Mouse (Mus musculus) frontal cortex, postnatal 36 days (tissue): Measurements from ENCODE around the gene Dll4.

Experiments used
- DNase-seq, 2 experiments: peaks; one replicate each; pipeline ENCODE4 v3.0.0; 2022; ENCODE audit warnings: low spot score in 2 of 2

Gene Dll4

DNA sequence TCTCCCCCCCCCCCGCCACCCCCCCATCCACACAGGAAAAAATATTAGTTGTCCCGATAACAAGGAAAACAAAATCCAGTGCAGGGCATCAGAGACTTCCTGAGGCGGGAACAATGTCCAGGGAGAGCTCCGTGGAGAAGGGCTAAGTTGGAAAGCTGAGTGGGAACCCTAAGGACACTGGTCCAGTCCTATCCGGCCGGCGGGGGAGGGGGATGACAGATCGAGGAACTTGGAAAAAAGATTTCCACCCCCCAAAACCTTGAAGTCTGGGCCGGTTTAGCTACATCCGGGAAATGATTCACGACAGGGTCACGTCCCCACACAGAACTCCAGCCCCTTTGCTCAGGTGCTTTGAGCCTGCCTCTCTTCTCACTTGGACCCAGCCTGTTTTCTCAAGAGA lies 14.0 kb upstream of the Dll4 start:
- no peak for DNase-seq

DNA sequence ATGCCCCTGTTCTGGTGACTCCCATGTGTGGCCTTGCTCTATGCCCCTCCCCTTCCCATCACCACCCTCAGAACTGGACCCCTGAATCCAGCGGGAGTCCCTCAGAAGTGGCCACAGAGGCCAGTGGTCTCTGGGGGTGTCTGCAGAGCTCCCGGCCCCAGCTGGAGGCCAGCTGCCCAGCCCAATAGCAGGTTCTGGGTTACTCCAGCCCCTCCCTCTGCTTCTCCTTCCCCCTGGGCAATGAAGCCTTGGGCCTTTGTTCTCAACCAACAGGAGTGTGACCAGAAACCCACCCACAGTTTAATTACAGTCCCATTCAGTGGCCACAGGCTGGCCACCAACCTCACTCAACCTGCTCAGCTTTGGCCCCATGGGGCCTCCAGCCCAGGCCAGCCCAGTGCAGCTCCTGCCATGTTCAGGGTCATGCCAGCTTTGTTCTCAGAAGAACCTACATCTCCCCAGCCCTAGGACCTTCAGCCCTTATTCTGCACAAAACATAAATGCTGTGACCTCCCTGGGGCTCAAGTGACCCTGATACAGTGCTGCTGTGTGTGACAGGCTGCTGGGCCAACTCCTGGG lies 13.1 kb upstream of the Dll4 start:
- DNase-seq = no peak

GRCm38 (mm10) chr2:119313780-119314479 lies 11.7 kb upstream of the Dll4 start:
- no peak for DNase-seq

GRCm38 (mm10) chr2:119314742-119315310 lies 10.8 kb upstream of the Dll4 start:
- no peak for DNase-seq

GRCm38 (mm10) chr2:119318043-119318710 lies 7.4 kb upstream of the Dll4 start:
- no peak for DNase-seq

DNA sequence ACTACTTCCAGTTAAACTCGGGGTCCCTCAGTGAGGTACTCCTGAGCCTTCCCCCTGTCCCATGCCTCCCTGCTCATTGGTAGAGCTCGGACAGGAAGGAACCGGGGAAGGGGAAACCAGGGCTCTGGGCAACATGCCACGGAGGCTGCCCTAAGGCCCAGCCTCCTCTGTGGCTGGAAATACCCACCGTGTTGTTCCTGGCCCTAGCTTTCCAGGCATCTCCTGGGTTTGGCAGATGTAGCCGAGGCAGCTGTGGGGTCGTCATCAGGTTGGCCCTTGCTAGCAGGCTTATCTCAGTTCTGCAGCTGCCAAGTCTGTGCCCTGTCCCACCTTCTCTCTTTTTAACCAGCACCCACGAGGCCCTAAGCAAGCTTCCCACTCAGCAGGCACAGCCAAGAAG lies 5.0 kb upstream of the Dll4 start:
- no peak for DNase-seq

DNA sequence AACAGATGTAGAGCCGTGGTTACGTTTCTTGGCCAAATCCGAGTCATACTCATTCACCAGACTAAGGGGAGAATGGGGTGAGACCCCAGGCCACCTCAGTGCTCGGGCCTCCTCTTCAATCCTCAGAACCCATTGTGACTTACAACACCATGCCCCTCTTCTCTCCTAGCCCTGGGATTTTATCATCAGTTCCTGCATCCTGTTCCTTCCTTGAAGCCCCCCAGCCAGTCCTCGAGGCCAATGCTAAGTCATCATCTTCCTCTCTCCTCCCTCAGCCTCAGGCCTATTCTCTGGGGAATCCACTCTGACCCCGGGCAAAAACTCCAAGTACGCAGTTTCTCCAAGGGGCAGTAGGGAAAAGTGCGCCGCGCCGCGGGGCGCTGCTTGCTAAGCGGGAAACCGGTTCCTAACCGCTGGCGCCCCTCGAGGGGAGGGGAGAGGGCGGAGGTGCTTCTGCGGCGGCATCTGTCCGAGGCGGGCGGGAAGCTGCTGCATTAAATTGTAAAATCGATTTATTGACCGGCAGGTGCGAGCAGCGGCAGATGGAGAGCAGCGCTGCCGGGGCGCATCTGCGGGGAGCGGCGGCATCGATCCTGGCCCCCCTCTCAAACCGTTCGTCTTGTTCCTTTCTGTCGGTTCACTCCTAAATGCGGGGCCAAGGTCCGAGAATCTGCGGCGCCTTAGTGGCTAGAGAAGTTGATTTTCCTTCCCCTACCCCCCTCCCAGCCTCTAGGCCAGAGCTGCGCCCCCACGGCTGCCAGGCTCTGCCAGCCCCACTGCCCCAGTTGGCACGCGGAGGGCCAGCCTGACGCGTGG lies 3.6 kb upstream of the Dll4 start:
- no peak for DNase-seq

GRCm38 (mm10) chr2:119322587-119323300 lies 2.8 kb upstream of the Dll4 start:
- peak in 1 of 2 experiments; percentile 74 for DNase-seq

DNA sequence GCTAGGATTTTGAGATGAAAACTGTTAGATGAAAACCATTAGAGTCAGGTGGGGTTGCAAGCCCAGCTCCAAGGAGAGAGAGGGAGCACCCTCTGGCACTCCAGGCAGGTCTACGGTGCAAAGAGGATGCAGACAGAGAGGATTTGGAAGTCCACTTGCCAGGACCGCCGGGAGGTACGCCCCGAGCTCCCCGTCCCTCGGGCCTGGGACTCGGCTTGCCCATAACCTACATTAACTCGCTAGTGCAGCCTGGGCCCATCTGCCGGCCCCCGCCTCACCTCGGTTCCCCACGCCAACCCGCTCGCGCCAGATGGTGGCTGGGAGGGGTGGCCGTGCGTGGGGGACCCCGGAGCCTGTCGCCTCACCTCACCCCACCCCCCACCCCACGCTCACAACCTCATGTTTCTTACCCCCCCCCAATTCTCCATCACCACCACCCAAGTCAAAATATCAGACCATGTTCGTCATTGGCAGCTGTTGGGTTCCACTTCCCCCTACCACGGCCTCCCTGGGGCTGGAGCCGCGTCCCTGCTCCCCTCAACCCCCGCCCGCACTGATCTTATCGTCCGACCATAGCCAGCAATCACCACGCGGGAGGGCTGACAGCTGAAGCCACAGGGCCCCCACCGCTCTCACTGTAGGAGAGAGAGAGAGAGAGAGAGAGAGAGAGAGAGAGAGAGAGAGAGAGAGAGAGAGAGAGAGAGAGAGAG lies 1.6 kb upstream of the Dll4 start:
- DNase-seq = no peak

- DNase-seq = no peak
Observed at GRCm38 (mm10) chr2:119324576-119325318, 837 bp upstream of the Dll4 start.

DNA sequence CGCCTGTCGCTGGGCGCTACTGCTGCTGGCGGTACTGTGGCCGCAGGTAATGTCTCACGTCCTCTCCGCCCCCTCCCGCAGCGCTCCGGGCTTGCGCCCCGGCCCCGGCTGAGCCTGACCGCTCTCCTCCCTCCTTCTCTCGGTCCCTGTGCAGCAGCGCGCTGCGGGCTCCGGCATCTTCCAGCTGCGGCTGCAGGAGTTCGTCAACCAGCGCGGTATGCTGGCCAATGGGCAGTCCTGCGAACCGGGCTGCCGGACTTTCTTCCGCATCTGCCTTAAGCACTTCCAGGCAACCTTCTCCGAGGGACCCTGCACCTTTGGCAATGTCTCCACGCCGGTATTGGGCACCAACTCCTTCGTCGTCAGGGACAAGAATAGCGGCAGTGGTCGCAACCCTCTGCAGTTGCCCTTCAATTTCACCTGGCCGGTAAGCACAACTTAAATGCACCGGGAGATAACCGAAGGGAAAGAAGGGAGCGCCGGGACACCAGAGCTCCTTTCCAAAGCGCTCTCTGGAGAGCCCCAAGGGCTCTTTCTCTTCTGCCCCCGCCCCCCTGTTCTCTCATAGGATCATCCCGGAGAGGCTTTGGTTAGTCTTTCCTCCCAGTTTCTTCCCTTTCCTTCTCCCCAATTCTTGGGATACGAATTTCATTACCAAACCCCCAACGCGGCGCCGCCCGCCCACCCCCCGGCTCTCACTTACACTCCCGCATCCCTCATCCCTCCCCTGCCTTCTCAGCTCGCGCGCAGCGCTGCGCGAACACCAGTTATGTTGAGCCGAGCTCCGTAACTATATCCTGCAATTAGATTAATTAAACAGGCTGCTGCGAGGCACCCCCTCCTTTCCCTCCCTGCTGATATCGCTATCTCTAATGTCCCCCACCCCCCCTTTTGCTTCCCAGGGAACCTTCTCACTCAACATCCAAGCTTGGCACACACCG lies 847 bp downstream of the Dll4 start:
- DNase-seq = no peak

- peak in 1 of 2 experiments; percentile 14 for DNase-seq
Observed at GRCm38 (mm10) chr2:119327102-119327480, 1.5 kb downstream of the Dll4 start.

GRCm38 (mm10) chr2:119327942-119328526 lies 2.5 kb downstream of the Dll4 start:
- no peak for DNase-seq

- DNase-seq = no peak
Observed at GRCm38 (mm10) chr2:119328546-119328945, 3.0 kb downstream of the Dll4 start.

GRCm38 (mm10) chr2:119329123-119329817 lies 3.7 kb downstream of the Dll4 start:
- DNase-seq = no peak

DNA sequence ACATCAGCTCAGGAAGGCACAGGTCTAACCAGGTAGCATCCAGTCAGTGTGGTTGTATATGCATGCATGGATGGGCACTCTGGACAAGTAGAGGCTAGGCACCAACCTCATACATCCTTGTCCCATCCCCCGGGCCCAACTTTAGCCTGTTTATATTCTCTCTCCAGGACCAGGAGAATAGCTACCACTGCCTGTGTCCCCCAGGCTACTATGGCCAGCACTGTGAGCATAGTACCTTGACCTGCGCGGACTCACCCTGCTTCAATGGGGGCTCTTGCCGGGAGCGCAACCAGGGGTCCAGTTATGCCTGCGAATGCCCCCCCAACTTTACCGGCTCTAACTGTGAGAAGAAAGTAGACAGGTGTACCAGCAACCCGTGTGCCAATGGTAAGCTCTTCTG lies 5.2 kb downstream of the Dll4 start:
- no peak for DNase-seq

DNA sequence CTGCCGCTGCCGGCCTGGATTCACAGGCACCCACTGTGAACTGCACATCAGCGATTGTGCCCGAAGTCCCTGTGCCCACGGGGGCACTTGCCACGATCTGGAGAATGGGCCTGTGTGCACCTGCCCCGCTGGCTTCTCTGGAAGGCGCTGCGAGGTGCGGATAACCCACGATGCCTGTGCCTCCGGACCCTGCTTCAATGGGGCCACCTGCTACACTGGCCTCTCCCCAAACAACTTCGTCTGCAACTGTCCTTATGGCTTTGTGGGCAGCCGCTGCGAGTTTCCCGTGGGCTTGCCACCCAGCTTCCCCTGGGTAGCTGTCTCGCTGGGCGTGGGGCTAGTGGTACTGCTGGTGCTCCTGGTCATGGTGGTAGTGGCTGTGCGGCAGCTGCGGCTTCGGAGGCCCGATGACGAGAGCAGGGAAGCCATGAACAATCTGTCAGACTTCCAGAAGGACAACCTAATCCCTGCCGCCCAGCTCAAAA lies 6.6 kb downstream of the Dll4 start:
- DNase-seq = no peak

GRCm38 (mm10) chr2:119334135-119334534 lies 8.6 kb downstream of the Dll4 start:
- DNase-seq = no peak
